In the genomic region with DNA sequence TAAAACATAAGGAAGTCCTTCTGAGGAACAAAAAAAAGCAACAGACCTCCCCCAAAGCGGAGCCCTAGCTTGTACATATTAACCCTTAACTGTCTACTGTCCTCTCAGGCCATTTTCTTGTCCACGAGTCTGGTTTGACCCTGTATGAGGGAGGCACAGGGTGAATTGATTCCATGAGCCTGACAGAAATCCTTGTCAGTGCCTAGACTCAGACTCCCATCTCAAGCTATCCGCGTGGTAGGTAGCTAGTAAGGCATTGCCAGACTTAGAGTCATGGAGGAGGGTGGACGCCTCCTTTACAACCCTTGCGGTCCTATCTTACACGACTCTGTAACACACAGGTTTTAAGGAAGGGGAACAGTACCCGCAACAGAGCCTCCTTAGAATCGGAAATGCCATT, we compare ENCODE assay signal across 24 mouse cellular contexts. TPM values are rescaled to one million over a fixed set of nuclear protein-coding genes. Genes with fewer than 3 reads are reported as not detected.
"Had no signal": no experiment of that assay in that cellular context is flagged by ENCODE, and none has a peak within 500 bp of the region (broad histone marks: within the 10 kb centered on the region; RNA-seq: fewer than 3 reads in every experiment).

No protein-coding gene starts in this region.

- H3K9ac ChIP-seq: intestine, embryonic 15.5 days; limb, embryonic 12.5 days; limb, embryonic 15.5 days; liver, embryonic 14.5 days; liver, postnatal 0 days; lung, embryonic 15.5 days; midbrain, embryonic 13.5 days; neural tube, embryonic 13.5 days had no signal

- H3K36me3 ChIP-seq: intestine, embryonic 15.5 days; limb, embryonic 12.5 days; limb, embryonic 15.5 days; lung, embryonic 15.5 days; midbrain, embryonic 10.5 days; midbrain, embryonic 13.5 days; neural tube, embryonic 13.5 days had no signal

- H3K27ac ChIP-seq: intestine, embryonic 15.5 days; limb, embryonic 12.5 days; limb, embryonic 15.5 days; liver, embryonic 14.5 days; lung, embryonic 15.5 days; midbrain, embryonic 10.5 days; midbrain, embryonic 13.5 days; neural tube, embryonic 13.5 days; stomach, postnatal 0 days had no signal

- ATAC-seq: intestine, embryonic 15.5 days; liver, postnatal 0 days; midbrain, embryonic 13.5 days; midbrain, embryonic 16.5 days had no signal

- H3K9me3 ChIP-seq: intestine, embryonic 15.5 days; limb, embryonic 12.5 days; limb, embryonic 15.5 days; lung, embryonic 15.5 days; midbrain, embryonic 10.5 days; midbrain, embryonic 13.5 days; neural tube, embryonic 13.5 days had no signal

- DNase-seq: kidney, adult 8-10 months; left cerebral cortex, postnatal 4 days; liver, postnatal 0 days; lung, postnatal 36 days; retina, postnatal 1 day; right cerebral cortex, postnatal 25 days; spleen, adult 18-20 months; thymus, adult 2 months; thymus, postnatal 14 days; thymus, postnatal 4 days had no signal

- H3K4me2 ChIP-seq: intestine, embryonic 15.5 days; limb, embryonic 12.5 days; limb, embryonic 15.5 days; liver, embryonic 11.5 days; lung, embryonic 15.5 days; midbrain, embryonic 13.5 days; neural tube, embryonic 13.5 days had no signal

- H3K27me3 ChIP-seq: intestine, embryonic 15.5 days; limb, embryonic 12.5 days; limb, embryonic 15.5 days; lung, embryonic 15.5 days; megakaryocyte, embryonic 14.5 days; midbrain, embryonic 13.5 days; neural tube, embryonic 13.5 days had no signal

- H3K4me3 ChIP-seq: intestine, embryonic 15.5 days; limb, embryonic 12.5 days; limb, embryonic 15.5 days; lung, embryonic 15.5 days; megakaryocyte, embryonic 14.5 days; midbrain, embryonic 10.5 days; midbrain, embryonic 13.5 days; myocyte; neural tube, embryonic 13.5 days had no signal

- H3K4me1 ChIP-seq: intestine, embryonic 15.5 days; limb, embryonic 15.5 days; megakaryocyte, embryonic 14.5 days; midbrain, embryonic 10.5 days; midbrain, embryonic 13.5 days; neural tube, embryonic 13.5 days had no signal

RNA-seq across cellular contexts. Expression of a gene that starts 28.5 kb away (rescaled TPM):
- total RNA-seq: neutrophil, adult 5-6 weeks had no signal
- polyA plus RNA-seq: myocyte had no signal
